Mouse (Mus musculus): ENCODE data around the gene Foxn3. TPM values are rescaled to one million over a fixed set of nuclear protein-coding genes. Genes with fewer than 3 reads are reported as not detected.

The Foxn3 gene
- polyA plus RNA-seq, 1 experiment from 2014 or later = 41.9 TPM

DNA sequence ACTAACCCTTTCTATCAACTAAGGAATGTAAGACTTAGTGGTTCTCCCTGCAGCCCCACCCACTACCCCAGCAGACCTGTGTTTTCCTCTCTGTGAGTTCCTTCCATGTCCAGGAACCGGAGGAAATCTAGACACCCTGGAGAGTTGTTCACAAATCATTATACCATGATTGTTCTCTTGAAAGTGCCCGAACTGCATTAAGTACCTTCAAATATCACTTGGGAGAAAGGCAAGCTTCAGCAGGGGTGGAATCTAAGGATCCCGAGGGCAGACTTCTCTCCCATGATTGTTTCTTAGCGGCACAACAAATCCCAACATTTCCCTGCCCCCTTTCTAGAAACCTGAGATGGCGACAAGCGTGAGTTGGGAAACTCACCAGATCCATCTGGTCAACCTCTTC lies 247.5 kb downstream of the Foxn3 start:
- no peak for ATAC-seq
- H3K4me1 ChIP-seq (replicated peaks; ENCODE audit: control insufficient read depth, insufficient read depth, low read length) = peaks cover 8% of the 10 kb centered on the region; the same call in 1 of the 2 replicates
- no peaks in the 10 kb centered on the region for H3K9me3 ChIP-seq (ENCODE audit: control insufficient read depth)
- no peaks in the 10 kb centered on the region for H3K36me3 ChIP-seq (ENCODE audit: control insufficient read depth, insufficient read depth)
- H3K4me2 ChIP-seq (replicated peaks; ENCODE audit: low read depth) = no peak overlapping the region
- H3K4me3 ChIP-seq (ENCODE audit: low read depth, low read length) = no peak overlapping the region
- no peak overlapping the region for H3K9ac ChIP-seq (ENCODE audit: low read depth, low read length)
- 89% methylated on average over 6 of the region's 6 CpGs for WGBS
- no peak overlapping the region for H3K27ac ChIP-seq (ENCODE audit: low read depth, low read length)
- H3K27me3 ChIP-seq (replicated peaks; ENCODE audit: control insufficient read depth, insufficient read depth, low read length) = no peaks in the 10 kb centered on the region
- no peak for TF ChIP-seq CTCF (IDR thresholded peaks at IDR 0.05; ENCODE audit: low read depth)

DNA sequence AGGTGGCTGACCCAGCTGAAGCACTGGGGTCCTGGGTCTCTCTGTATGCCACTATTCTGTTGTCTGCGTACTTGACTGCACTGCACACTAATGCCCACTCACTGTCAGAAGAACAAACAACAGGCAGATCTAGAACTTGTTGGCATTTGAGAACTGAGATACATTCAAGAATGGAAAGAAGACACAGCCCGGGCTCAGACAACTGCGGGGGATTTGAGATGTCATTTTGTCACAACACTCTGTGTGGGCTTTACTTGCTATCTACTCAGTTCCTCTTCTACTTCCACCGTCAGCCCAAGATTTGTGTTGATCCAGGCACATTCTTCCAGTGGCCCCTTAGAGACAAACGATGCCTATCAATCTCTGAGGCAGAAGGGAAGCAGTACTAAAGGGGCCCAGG lies 248.6 kb downstream of the Foxn3 start:
- Histone ChIP-seq H3K4me2 (replicated peaks; ENCODE audit: low read depth) (no peak overlapping the region), H3K36me3 (ENCODE audit: control insufficient read depth, insufficient read depth) (no peaks in the 10 kb centered on the region), H3K27me3 (replicated peaks; ENCODE audit: control insufficient read depth, insufficient read depth, low read length) (no peaks in the 10 kb centered on the region), H3K9ac (ENCODE audit: low read depth, low read length) (no peak overlapping the region), H3K4me3 (ENCODE audit: low read depth, low read length) (no peak overlapping the region), H3K4me1 (replicated peaks; ENCODE audit: control insufficient read depth, insufficient read depth, low read length) (peaks cover 8% of the 10 kb centered on the region; the same call in 1 of the 2 replicates), H3K9me3 (ENCODE audit: control insufficient read depth) (no peaks in the 10 kb centered on the region), H3K27ac (ENCODE audit: low read depth, low read length) (no peak overlapping the region)
- no peak for ATAC-seq
- no peak for TF ChIP-seq CTCF (IDR thresholded peaks at IDR 0.05; ENCODE audit: low read depth)
- WGBS = 69% methylated on average over 5 of the region's 5 CpGs

DNA sequence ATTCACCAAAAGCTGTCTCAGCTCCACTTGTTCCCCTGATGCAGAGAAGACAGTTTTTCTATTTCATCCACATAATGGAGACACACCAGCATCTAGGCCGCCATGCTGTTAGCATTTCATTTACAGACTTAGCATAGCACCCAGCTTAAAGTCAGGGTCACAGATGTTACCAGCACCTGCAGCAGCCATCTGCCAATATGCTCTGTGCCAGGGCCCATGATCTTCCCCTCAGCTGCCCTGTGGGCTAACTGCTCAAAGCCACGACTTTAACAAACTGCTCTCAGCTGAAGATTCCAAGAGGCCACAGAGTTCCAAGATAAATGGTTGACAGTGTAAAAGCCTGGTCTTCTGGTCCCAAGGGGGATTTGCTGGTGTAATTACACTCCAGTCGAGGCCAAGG lies 252.1 kb downstream of the Foxn3 start:
- no peak overlapping the region for H3K4me2 ChIP-seq (replicated peaks; ENCODE audit: low read depth)
- WGBS = 68% methylated on average over 3 of the region's 3 CpGs
- H3K27ac ChIP-seq (ENCODE audit: low read depth, low read length) = no peak overlapping the region
- H3K4me1 ChIP-seq (replicated peaks; ENCODE audit: control insufficient read depth, insufficient read depth, low read length) = no peaks in the 10 kb centered on the region
- no peak for ATAC-seq
- no peak overlapping the region for H3K4me3 ChIP-seq (ENCODE audit: low read depth, low read length)
- no peaks in the 10 kb centered on the region for H3K9me3 ChIP-seq (ENCODE audit: control insufficient read depth)
- no peak for TF ChIP-seq CTCF (IDR thresholded peaks at IDR 0.05; ENCODE audit: low read depth)
- no peaks in the 10 kb centered on the region for H3K36me3 ChIP-seq (ENCODE audit: control insufficient read depth, insufficient read depth)
- H3K27me3 ChIP-seq (replicated peaks; ENCODE audit: control insufficient read depth, insufficient read depth, low read length) = no peaks in the 10 kb centered on the region
- no peak overlapping the region for H3K9ac ChIP-seq (ENCODE audit: low read depth, low read length)

DNA sequence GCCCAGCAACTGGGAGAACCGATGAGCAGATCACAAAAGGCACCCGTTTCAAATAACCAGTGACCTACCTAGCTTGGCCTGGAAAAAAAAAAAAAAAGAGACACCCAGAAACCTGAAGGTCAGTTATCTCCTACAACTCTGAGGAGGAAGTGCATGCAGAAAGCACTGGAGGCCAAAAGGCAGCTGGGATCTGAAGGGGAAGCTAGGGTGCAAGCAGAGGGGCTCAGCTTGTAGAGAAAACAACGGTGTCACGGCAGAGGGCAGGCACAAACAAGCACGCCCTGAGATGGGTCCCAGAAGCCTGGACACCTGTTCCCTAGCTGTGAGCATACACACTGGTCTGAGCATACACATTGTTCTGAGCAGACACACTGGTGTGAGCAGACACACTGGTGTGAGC lies 253.4 kb downstream of the Foxn3 start:
- Histone ChIP-seq H3K9ac (ENCODE audit: low read depth, low read length) (no peak overlapping the region), H3K27me3 (replicated peaks; ENCODE audit: control insufficient read depth, insufficient read depth, low read length) (no peaks in the 10 kb centered on the region), H3K36me3 (ENCODE audit: control insufficient read depth, insufficient read depth) (no peaks in the 10 kb centered on the region), H3K4me1 (replicated peaks; ENCODE audit: control insufficient read depth, insufficient read depth, low read length) (no peaks in the 10 kb centered on the region), H3K27ac (ENCODE audit: low read depth, low read length) (no peak overlapping the region), H3K9me3 (ENCODE audit: control insufficient read depth) (no peaks in the 10 kb centered on the region), H3K4me3 (ENCODE audit: low read depth, low read length) (no peak overlapping the region), H3K4me2 (replicated peaks; ENCODE audit: low read depth) (no peak overlapping the region)
- WGBS = 75% methylated on average over 5 of the region's 5 CpGs
- no peak for ATAC-seq
- no peak for TF ChIP-seq CTCF (IDR thresholded peaks at IDR 0.05; ENCODE audit: low read depth)

DNA sequence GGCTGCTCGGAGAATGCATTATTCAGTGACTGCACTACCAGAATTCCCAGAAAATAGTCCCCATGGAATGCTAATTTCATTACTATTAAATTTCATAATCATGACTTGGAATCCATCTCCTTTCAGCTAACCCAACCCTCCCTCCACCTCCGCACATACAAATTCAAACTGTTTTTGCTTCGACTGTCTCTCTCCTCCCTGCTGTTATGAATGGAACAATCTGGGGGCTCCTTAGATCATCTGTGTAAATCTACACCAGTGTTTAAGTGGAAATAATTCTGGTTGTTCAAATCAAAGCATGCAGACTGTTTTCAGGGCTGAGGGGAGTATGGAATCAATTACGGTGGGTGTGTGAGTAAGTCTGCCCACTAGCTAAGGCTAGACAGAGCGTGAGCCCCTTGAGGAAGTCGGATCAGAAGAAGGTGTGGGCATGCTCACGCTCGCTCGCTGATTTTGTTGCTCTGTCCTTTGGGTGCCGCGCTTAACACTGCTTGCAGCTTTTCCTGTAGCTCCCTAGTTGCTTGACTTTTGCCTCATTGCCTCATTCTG lies 254.8 kb downstream of the Foxn3 start:
- Histone ChIP-seq H3K36me3 (ENCODE audit: control insufficient read depth, insufficient read depth) (no peaks in the 10 kb centered on the region), H3K27ac (ENCODE audit: low read depth, low read length) (no peak overlapping the region), H3K9ac (ENCODE audit: low read depth, low read length) (no peak overlapping the region), H3K4me1 (replicated peaks; ENCODE audit: control insufficient read depth, insufficient read depth, low read length) (no peaks in the 10 kb centered on the region), H3K4me2 (replicated peaks; ENCODE audit: low read depth) (no peak overlapping the region), H3K27me3 (replicated peaks; ENCODE audit: control insufficient read depth, insufficient read depth, low read length) (no peaks in the 10 kb centered on the region), H3K4me3 (ENCODE audit: low read depth, low read length) (no peak overlapping the region), H3K9me3 (ENCODE audit: control insufficient read depth) (no peaks in the 10 kb centered on the region)
- no peak for TF ChIP-seq CTCF (IDR thresholded peaks at IDR 0.05; ENCODE audit: low read depth)
- WGBS = 72% methylated on average over 11 of the region's 11 CpGs
- ATAC-seq = no peak

DNA sequence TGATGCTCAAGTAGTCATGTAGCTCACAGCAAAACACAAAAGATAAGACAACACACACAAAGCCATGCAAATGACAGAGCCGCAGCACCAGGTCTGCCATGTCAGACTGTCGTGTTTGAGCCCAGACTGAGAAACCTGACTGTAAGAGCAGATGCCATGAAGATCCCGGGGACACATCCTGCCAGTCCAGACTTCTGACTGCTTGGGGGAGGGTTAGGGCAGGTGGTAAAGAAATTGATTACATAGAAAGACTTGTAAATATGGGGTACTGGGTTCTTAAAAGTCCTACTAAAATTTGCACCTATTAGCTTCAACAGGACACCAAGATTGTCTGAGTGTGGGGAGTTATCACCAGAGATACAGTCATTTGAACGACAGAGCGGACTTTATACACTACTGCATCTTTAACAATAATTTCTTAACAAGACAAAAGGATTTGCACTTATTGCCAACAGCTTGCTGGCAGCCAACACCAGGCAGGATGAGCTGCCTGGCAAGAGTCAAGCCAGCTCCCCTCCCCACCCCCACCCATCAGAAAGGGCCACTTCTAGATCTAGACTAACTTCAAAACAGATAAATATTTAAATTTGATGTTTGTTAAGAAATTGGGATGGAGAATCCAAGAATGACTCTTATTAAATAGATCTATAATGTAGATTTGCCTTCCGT lies 256.7 kb downstream of the Foxn3 start:
- Histone ChIP-seq H3K36me3 (ENCODE audit: control insufficient read depth, insufficient read depth) (no peaks in the 10 kb centered on the region), H3K4me3 (ENCODE audit: low read depth, low read length) (no peak overlapping the region), H3K4me1 (replicated peaks; ENCODE audit: control insufficient read depth, insufficient read depth, low read length) (no peaks in the 10 kb centered on the region), H3K27me3 (replicated peaks; ENCODE audit: control insufficient read depth, insufficient read depth, low read length) (no peaks in the 10 kb centered on the region), H3K9ac (ENCODE audit: low read depth, low read length) (no peak overlapping the region), H3K9me3 (ENCODE audit: control insufficient read depth) (no peaks in the 10 kb centered on the region), H3K27ac (ENCODE audit: low read depth, low read length) (no peak overlapping the region), H3K4me2 (replicated peaks; ENCODE audit: low read depth) (no peak overlapping the region)
- no peak for ATAC-seq
- 61% methylated on average over 6 of the region's 6 CpGs for WGBS
- TF ChIP-seq CTCF (IDR thresholded peaks at IDR 0.05; ENCODE audit: low read depth) = no peak

All from intestine, postnatal 0 days (tissue).